Mouse (Mus musculus) kidney, adult 18-20 months (tissue): ENCODE measurements around the gene Pdcd1.
"Not testable (repeated sequence)": the region's sequence is repeated elsewhere in the genome, so short reads cannot be mapped to it uniquely, and the experiment has no call there.

Experiments used
- DNase-seq: peaks from one replicate; pipeline ENCODE4 v3.0.0; 2021

The Pdcd1 gene

DNA sequence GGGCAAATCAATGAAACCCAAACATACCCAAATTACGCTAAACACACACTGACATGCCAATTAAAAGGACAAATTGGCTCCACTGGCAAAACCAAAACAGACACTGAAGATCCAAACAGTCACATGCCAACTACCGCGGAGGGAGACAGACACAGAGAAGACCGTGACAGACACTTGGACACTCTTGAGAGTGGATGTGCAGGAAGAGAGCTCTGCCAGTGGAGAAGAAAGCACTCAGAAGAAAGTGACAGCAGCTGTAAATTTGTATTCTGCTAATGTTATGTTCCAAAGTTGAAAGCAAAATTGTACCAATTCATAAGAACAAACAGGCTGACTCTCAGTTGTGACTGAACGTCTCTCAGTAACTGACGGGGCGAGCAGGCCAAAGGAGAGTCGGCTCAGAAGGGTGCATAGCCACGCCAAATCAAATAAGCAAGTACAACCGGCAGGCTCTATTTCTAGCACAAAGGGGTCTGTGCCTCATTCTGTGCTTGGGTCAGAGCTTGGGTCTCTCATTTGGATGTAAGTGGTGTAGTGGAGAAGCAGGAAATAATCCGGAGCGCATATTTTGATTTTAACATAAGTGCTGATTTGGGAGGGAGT, 24.7 kb downstream of the Pdcd1 start:
- no peak for DNase-seq

DNA sequence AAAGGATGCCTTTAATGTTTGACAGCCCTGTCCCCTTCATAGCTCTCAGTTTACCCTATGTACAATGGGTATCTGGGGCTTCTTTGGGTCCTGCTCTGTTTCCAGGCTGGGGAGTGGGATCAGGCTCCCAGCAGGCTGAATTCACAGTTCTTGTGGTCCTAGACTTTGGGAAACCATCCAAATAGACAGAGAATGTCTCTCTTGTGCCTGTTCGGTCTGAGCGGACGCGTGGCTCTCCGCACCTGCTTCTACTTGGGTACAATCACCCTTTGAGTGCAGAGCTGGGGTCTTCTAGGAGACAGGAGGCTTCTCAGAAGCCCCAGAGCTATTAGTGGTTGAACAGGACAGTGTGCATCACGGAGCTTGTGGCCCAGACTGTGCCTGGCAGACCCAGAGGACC, 32.2 kb downstream of the Pdcd1 start, which contains the start of gene Neu4:
TSS of gene Neu4 (plus strand) at position 301 of the 400 bp plus-strand sequence.
- DNase-seq, result no peak

DNA sequence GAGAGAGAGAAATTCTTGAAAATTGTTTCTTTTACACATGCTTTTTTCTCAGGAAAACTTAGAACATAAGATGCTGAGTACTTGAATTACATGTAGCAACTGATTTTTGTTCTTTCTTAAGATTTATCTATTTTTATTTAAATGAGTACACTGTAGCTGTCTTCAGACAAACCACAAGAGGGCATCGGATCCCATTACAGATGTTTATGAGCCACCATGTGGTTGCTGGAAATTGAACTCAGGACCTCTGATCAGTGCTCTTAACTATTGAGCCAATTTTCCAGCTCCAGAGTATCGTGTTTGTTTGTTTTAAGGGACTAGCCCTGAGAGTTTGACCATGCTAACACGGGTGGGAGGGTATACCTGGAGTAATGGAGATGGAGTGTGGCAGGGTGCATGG, 40.7 kb downstream of the Pdcd1 start:
- no peak for DNase-seq

DNA sequence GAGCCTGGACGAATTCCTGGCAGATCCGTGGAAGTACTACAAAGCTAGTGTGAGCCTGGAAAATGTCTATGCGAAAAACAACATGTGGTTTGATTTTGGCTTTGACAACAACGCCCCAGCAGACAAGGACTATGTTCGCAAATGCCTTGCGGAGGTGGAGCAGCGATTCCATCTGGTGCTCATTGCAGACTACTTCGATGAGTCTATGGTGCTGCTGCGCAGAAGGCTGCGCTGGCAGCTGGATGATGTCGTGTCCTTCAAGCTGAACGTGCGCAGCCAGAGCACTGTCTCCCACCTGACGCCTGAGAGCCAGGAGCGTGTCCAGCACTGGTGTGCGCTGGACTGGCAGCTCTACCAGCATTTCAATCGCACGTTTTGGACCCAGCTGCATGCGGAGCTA, 43.5 kb downstream of the Pdcd1 start:
- DNase-seq, result not testable (repeated sequence)

DNA sequence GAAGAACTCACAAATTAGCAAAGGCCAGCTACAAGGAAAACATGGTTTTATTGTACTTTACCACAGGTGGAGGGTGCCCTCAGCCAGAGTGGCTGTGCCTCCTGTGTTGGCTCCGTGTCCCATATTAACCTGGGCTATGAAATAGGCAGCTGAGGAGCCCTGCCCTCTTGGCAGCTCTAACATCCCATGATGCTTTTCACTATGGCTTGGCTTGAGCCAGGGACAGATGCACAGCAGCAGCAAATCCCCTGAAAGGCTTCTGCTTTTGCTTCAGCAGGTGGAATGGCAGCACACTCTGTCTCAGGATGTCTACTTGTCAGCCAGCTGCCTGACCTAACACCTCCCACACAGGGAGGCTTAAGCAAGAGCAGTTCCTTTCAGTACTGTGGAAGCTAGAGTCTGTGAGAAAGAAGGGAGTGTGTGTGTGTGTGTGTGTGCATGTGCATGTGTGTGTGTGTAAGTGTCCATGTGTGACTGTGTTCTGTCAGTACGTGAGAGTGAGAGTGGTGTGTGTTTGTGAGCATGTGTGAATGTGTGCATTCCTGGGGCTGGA, 46.3 kb downstream of the Pdcd1 start:
- DNase-seq, result not testable (repeated sequence)

DNA sequence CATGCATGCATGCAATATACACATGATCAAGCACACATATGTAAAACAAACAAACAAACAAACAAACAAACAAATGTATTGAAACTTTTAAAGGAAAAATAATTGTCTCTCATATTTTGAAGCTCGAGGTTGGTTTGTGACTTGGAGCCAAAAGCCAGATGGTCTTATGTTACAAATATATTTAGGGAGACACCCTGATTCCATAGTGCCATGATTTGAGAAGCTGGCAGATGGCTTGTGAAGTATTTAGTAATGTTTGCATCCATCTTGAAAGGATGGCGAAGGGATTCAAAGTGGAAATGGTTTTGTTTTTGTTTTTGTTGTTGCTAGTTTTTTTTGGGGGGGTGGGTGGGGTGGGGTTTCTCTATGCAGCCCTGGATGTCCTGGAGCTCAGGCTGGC, 51.3 kb downstream of the Pdcd1 start:
- DNase-seq, result no peak

DNA sequence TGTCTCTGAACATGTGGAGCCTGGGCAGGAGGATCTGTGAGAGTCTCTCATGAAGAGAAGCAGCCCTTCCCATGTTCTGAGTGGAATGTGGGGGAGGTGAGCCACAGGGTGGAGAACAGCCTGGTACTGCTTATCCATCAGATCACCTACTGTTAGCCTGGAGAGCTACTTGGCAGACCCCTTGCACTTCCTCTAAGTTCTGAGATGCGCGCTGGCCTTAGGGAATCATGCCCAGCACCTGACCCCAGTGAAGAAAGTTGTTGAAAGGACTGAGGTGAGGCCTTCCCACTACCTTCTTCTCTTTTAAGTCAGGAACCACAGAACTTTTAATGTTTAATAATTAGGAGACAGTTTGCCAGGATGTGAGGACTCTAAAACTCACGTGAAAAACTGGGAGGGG, 60.9 kb downstream of the Pdcd1 start:
- not testable (repeated sequence) for DNase-seq

DNA sequence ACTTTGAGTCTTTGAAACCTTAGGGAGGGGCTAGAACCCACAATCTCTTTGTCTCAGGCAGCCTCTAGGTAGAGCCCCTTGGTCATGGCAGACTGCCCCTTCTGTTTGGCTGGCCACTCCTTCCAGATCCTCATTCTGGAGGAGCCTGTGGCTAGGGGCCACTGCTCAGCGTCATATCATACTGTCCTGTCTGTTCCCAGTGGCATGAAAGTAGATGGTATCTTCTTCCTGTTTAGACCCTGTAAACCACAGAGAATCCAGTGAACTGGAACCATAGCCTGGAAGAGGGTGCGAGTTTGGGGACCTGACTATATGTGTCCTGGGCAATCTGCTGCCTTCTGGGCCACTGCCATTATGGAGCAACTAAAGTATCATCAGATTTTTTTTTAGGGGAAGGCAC, 61.3 kb downstream of the Pdcd1 start:
- DNase-seq, result not testable (repeated sequence)

DNA sequence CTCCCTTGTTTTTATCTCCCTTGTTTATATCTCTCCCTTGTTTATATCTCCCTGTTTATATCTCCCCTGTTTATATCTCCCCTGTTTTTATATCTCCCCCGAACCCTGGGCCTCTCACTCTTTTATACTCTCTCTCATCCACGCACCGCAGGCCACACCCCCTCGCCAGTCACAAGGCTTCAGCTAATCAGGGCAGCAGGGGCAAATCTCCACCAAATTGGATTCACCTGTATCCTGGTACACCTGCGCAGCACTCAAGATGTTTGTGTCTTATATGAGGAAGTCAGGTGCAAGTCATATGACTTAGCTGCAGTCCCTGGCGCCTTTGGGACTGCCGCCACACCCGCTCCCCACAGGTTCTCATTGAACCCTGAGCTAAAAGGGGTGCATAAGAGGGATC, 62.1 kb downstream of the Pdcd1 start, which contains the start of gene Gal3st2c:
TSS of gene Gal3st2c (plus strand) at position 301 of the 400 bp plus-strand sequence.
- not testable (repeated sequence) for DNase-seq

DNA sequence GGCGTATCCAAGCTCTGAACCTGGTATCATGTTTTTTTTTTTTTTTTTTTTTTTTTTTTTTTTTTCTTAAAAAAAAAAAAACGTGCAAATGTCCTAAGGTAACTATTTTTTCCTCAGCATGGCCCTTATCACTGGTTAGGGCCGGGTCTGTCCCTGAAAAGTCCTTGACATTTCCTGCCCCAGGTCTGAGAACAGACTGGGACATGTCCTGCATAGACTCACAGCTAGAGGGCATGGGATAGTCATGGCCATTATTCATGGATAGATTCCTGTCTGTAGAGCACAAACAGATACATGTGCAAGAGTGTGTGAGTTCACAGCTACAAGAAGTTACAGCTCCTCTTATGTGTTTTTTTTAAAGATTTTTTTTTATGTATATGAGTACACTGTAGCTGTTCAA, 63.6 kb downstream of the Pdcd1 start:
- no peak for DNase-seq
